Mouse (Mus musculus) erythroblast, embryonic 14.5 days (primary cell): ENCODE results near the gene Rnf149. TPM values are rescaled to one million over a fixed set of nuclear protein-coding genes. Genes with fewer than 3 reads are reported as not detected.

Experiments
- H3K27me3 ChIP-seq: 2 replicates; pipeline ENCODE4 v1.6.1; 2012; ENCODE audit warnings: inconsistent platforms; ENCODE audit not compliant: control insufficient read depth
- H3K36me3 ChIP-seq: 2 replicates; pipeline ENCODE4 v1.6.1; 2012; ENCODE audit warnings: mild to moderate bottlenecking, inconsistent platforms; ENCODE audit not compliant: control insufficient read depth
- H3K4me1 ChIP-seq: 2 replicates; pipeline ENCODE4 v1.6.1; 2012; ENCODE audit warnings: inconsistent platforms; ENCODE audit not compliant: control insufficient read depth
- H3K4me3 ChIP-seq: replicated peaks from 2 replicates; pipeline ENCODE3; 2012; ENCODE audit warnings: moderate library complexity, mild to moderate bottlenecking, inconsistent platforms
- H3K9me3 ChIP-seq: 2 replicates; pipeline ENCODE4 v1.6.1; 2012; ENCODE audit warnings: low read length, inconsistent platforms, mixed read lengths; ENCODE audit not compliant: control insufficient read depth
- GATA1 ChIP-seq: IDR thresholded peaks from 2 replicates; pipeline ENCODE4 v1.6.1; 2012; ENCODE audit warnings: low read length, inconsistent platforms, mixed read lengths
- TAL1 ChIP-seq: IDR thresholded peaks from 3 replicates; pipeline ENCODE4 v1.6.1; 2012; ENCODE audit warnings: low read length, inconsistent platforms, mixed read lengths
- polyA plus RNA-seq: library from polyadenylated mRNA; stranded (reverse); fragments of >175 nt; gene quantifications from 2 replicates; pipeline ENCODE4 v1.2.3, GENCODE M21; 2012

The Rnf149 gene
- polyA plus RNA-seq, 1 experiment: 1.2 TPM

GRCm38 (mm10) chr1:39526371-39527167 is 50.6 kb downstream of the Rnf149 start:
- H3K4me3 ChIP-seq: no peak overlapping the region
- no peaks in the 10 kb centered on the region for H3K9me3 ChIP-seq
- H3K4me1 ChIP-seq: peaks cover 12% of the 10 kb centered on the region
- H3K36me3 ChIP-seq: no peaks in the 10 kb centered on the region
- H3K27me3 ChIP-seq: no peaks in the 10 kb centered on the region
- no peak for TF ChIP-seq GATA1
- no peak for TF ChIP-seq TAL1

- H3K4me1 ChIP-seq: peaks cover 12% of the 10 kb centered on the region
- no peaks in the 10 kb centered on the region for H3K9me3 ChIP-seq
- H3K36me3 ChIP-seq: no peaks in the 10 kb centered on the region
- TF ChIP-seq TAL1 (no peak), GATA1 (no peak)
- H3K4me3 ChIP-seq: no peak overlapping the region
- H3K27me3 ChIP-seq: no peaks in the 10 kb centered on the region
Measured at GRCm38 (mm10) chr1:39525763-39526162, 51.4 kb downstream of the Rnf149 start.

GRCm38 (mm10) chr1:39522519-39522918 is 54.7 kb downstream of the Rnf149 start:
- TF ChIP-seq GATA1: no peak
- no peak for TF ChIP-seq TAL1
- peaks cover 4% of the 10 kb centered on the region; the same call in 1 of the 2 replicates for H3K4me1 ChIP-seq
- no peaks in the 10 kb centered on the region for H3K36me3 ChIP-seq
- no peaks in the 10 kb centered on the region for H3K27me3 ChIP-seq
- peaks cover 5% of the 10 kb centered on the region for H3K9me3 ChIP-seq
- H3K4me3 ChIP-seq: no peak overlapping the region

GRCm38 (mm10) chr1:39521326-39521725 is 55.9 kb downstream of the Rnf149 start:
- Histone ChIP-seq H3K4me3 (no peak overlapping the region), H3K36me3 (no peaks in the 10 kb centered on the region), H3K27me3 (no peaks in the 10 kb centered on the region), H3K9me3 (peaks cover 5% of the 10 kb centered on the region), H3K4me1 (no peaks in the 10 kb centered on the region)
- TF ChIP-seq GATA1 (no peak), TAL1 (no peak)

- H3K4me1 ChIP-seq: no peaks in the 10 kb centered on the region
- no peaks in the 10 kb centered on the region for H3K36me3 ChIP-seq
- H3K27me3 ChIP-seq: no peaks in the 10 kb centered on the region
- H3K9me3 ChIP-seq: peaks cover 5% of the 10 kb centered on the region
- H3K4me3 ChIP-seq: no peak overlapping the region
- TF ChIP-seq GATA1 (no peak), TAL1 (no peak)
Measured at GRCm38 (mm10) chr1:39515303-39515991, 61.8 kb downstream of the Rnf149 start.

- Histone ChIP-seq H3K27me3 (no peaks in the 10 kb centered on the region; the same call in 1 of the 2 replicates), H3K36me3 (no peaks in the 10 kb centered on the region), H3K4me3 (no peak overlapping the region), H3K4me1 (no peaks in the 10 kb centered on the region), H3K9me3 (no peaks in the 10 kb centered on the region)
- no peak for TF ChIP-seq TAL1
- TF ChIP-seq GATA1: no peak
Measured at GRCm38 (mm10) chr1:39512183-39512582, 65.0 kb downstream of the Rnf149 start.

GRCm38 (mm10) chr1:39511775-39512174 is 65.4 kb downstream of the Rnf149 start:
- no peaks in the 10 kb centered on the region; the same call in 1 of the 2 replicates for H3K27me3 ChIP-seq
- H3K9me3 ChIP-seq: no peaks in the 10 kb centered on the region
- TF ChIP-seq GATA1 (no peak), TAL1 (no peak)
- no peaks in the 10 kb centered on the region for H3K4me1 ChIP-seq
- H3K36me3 ChIP-seq: no peaks in the 10 kb centered on the region
- H3K4me3 ChIP-seq: no peak overlapping the region

- no peak for TF ChIP-seq TAL1
- TF ChIP-seq GATA1: no peak
- H3K27me3 ChIP-seq: no peaks in the 10 kb centered on the region; the same call in 1 of the 2 replicates
Measured at GRCm38 (mm10) chr1:39505600-39505999, 71.6 kb downstream of the Rnf149 start.

GRCm38 (mm10) chr1:39504261-39504660 is 72.9 kb downstream of the Rnf149 start:
- TF ChIP-seq TAL1: no peak
- TF ChIP-seq GATA1: no peak
- Histone ChIP-seq H3K27me3 (peaks cover 5% of the 10 kb centered on the region), H3K36me3 (no peaks in the 10 kb centered on the region), H3K4me3 (no peak overlapping the region), H3K9me3 (no peaks in the 10 kb centered on the region), H3K4me1 (no peaks in the 10 kb centered on the region; the same call in 1 of the 2 replicates)

More at GRCm38 (mm10) chr1:39505600-39505999, 71.6 kb downstream of the Rnf149 start:
- Histone ChIP-seq H3K4me1 (no peaks in the 10 kb centered on the region), H3K9me3 (no peaks in the 10 kb centered on the region), H3K36me3 (no peaks in the 10 kb centered on the region), H3K4me3 (no peak overlapping the region)
